In genomic region chr5:43997626-43998025, GRCm38 (mm10) we compare ENCODE assay signal across 24 mouse cellular contexts. TPM values are rescaled to one million over a fixed set of nuclear protein-coding genes. Genes with fewer than 3 reads are reported as not detected.
"Had no signal": no experiment of that assay in that cellular context is flagged by ENCODE, and none has a peak within 500 bp of the region (broad histone marks: within the 10 kb centered on the region; RNA-seq: fewer than 3 reads in every experiment).

No protein-coding gene starts in this region.

- H3K9me3 ChIP-seq: limb, embryonic 10.5 days; limb, embryonic 13.5 days; liver, embryonic 13.5 days; lung, embryonic 15.5 days; stomach, embryonic 15.5 days had no signal

- H3K27me3 ChIP-seq: limb, embryonic 13.5 days; liver, embryonic 13.5 days; lung, embryonic 15.5 days; stomach, embryonic 15.5 days had no signal

- H3K4me3 ChIP-seq: limb, embryonic 10.5 days; limb, embryonic 13.5 days; liver, embryonic 13.5 days; lung, embryonic 15.5 days; stomach, embryonic 15.5 days had no signal

- H3K4me1 ChIP-seq: limb, embryonic 10.5 days; limb, embryonic 13.5 days; liver, embryonic 13.5 days; lung, embryonic 15.5 days; stomach, embryonic 15.5 days had no signal

- H3K4me2 ChIP-seq: limb, embryonic 13.5 days; liver, embryonic 13.5 days; lung, embryonic 15.5 days; midbrain, embryonic 11.5 days; stomach, embryonic 15.5 days had no signal

- ATAC-seq: hindbrain, postnatal 0 days; inflammation-experienced regulatory T-cells, adult 6 months had no signal

- H3K36me3 ChIP-seq: liver, embryonic 13.5 days; lung, embryonic 15.5 days; stomach, embryonic 15.5 days had no signal

- H3K9ac ChIP-seq: limb, embryonic 13.5 days; liver, embryonic 13.5 days; lung, embryonic 15.5 days; stomach, embryonic 15.5 days had no signal

- DNase-seq: kidney, adult 18-20 months; kidney, adult 9 months; kidney, postnatal 14 days; kidney, postnatal 4 days; liver, embryonic 13.5 days; lung, adult 18-20 months; lung, postnatal 10 days; lung, postnatal 4 days; midbrain, embryonic 14.5 days; right cerebral cortex, postnatal 14 days; right cerebral cortex, postnatal 4 days; spleen, adult 18-20 months; thymus, adult 18-20 months; thymus, postnatal 4 days had no signal

- H3K27ac ChIP-seq: hindbrain, postnatal 0 days; limb, embryonic 10.5 days; limb, embryonic 13.5 days; liver, embryonic 13.5 days; lung, embryonic 15.5 days; stomach, embryonic 15.5 days had no signal

RNA-seq across cellular contexts. Expression of gene Fgfbp1, which starts 16.0 kb away (rescaled TPM):
- total RNA-seq: megakaryocyte progenitor cell, adult 5-6 weeks; megakaryocyte-erythroid progenitor cell, adult 5-6 weeks had no signal
- polyA plus RNA-seq: inflammation-experienced regulatory T-cells, adult 6 months; testis, adult 2 months had no signal
